Mouse (Mus musculus) testis, postnatal 10 days (tissue): ENCODE data around the gene Gm47955.
"Not testable (repeated sequence)": the region's sequence is repeated elsewhere in the genome, so short reads cannot be mapped to it uniquely, and the experiment has no call there.

ENCODE experiments used
- DNase-seq: peaks from one replicate; pipeline ENCODE4 v3.0.0; 2021; ENCODE audit warnings: low spot score

Gm47955 gene

DNA sequence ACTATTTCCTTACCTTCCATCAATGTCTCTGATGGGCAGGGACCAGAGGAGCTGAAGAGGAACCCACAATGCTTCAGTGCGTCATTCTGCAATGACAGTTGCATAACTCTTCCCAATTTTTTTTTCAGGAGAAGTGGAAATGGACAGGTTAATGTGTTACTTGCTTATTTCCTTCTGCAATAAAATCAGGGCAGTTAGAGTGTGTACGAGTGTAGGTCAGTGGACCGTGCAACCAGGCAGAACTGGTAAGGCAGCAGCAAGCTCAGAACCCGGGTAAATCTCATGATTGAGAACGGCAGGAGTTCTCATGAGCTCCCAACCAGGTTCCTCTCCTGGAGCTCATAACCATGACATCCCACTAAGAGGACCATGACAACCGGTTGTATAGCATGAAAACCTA lies 32.0 kb downstream of the Gm47955 start:
- DNase-seq = no peak

DNA sequence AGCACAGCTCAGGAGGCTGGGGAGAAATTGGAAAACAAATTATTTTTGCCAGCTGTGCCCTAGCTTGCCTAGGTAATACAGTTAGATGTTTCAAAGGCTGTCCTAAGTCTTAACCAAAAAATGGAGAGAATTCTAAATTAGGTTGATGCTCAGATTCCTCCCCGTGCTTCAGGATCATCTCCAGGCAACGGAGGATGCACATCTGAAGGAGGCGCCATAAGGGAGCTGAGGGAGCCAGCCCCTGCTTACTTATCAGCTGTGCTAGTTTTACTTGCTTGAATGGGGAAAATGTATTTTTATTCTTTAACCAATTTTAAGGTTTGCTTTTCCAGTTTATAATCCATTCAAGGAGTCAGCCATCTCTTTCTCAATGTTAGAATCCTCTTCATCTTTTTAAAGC lies 33.9 kb downstream of the Gm47955 start:
- DNase-seq = no peak

DNA sequence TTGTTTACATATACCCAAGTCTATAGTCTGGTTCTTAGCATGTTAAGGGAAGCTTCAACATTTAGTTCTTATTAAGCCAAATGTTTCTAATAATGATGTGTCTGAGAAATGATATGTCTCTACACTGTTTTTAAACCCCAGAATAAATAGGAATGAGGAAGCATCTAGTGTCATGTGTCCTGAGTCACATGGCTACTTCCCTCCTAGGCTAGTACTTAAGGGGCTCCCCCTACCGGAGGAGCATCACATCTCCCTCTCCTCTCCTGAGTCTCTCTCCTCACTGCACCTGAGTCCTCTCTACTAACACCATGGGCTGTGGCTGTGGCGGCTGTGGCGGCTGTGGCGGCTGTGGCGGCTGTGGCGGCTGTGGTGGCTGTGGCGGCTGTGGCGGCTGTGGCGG lies 40.2 kb downstream of the Gm47955 start, which contains the start of gene Gm47959:
Gene Gm47959, plus strand, starts transcription at position 243 of the 400 bp plus-strand sequence.
- not testable (repeated sequence) for DNase-seq

DNA sequence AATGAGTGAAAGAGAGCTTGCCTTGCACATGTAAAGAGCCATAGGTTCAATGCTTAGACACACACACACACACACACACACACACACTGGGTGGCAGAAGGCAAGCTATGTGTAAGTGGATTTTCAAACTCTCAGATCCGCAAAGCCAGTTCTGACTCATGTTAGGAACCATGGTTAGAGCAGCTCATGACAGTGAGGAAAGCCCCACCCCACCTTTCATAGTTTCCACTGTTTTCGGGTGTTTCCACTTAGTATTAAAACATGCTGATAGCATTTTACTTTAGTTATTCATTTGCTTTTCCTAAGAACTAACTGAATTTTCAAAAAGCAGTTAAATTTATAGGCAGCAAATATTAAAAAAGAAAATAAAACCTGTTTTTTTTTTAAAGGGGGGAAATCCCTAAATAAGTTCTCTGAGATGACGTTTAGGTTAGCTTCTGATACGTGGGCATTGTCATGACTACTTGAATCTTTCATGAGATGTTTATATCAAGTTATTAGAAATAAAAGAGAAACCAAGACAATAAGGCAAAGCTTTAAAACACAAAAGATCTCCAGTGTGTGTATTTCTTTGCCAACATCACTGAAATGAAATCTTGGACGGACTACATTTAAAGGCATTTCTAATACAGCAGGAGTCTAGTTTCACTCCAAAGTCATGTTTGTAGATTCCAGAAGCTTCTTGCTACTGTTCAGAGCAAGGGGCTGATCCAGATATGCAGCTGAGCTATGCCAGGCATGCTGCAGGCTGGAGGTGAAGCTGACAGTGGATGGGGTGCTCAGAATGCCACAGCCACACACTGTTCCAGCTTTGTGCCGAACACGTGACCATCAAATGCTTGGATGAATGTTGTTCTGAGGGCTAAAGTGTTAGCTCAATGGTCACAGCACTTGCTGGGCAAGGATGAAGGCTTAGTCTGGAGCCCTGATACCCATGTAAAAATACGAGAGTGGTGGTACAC lies 46.4 kb downstream of the Gm47955 start:
- DNase-seq = no peak

DNA sequence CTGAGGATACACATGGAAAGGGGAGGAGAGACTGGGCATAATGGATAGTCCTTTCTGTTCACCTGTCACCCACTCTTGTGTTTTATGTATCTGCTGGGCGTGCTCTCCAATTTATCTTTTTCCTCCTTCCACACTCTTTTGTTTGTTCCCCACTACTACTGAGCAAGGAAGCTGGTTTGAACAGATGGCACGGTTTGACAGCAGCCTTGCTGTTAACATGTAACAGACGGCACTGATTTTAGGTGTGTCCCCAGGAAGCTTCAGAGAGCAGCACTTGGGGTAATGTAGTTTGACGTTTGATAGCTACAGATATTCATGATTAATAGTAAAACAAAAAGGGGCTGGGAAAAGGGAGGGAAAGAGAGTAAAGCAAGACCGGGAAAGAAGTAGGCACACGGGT lies 47.4 kb downstream of the Gm47955 start:
- no peak for DNase-seq
